In the genomic region with DNA sequence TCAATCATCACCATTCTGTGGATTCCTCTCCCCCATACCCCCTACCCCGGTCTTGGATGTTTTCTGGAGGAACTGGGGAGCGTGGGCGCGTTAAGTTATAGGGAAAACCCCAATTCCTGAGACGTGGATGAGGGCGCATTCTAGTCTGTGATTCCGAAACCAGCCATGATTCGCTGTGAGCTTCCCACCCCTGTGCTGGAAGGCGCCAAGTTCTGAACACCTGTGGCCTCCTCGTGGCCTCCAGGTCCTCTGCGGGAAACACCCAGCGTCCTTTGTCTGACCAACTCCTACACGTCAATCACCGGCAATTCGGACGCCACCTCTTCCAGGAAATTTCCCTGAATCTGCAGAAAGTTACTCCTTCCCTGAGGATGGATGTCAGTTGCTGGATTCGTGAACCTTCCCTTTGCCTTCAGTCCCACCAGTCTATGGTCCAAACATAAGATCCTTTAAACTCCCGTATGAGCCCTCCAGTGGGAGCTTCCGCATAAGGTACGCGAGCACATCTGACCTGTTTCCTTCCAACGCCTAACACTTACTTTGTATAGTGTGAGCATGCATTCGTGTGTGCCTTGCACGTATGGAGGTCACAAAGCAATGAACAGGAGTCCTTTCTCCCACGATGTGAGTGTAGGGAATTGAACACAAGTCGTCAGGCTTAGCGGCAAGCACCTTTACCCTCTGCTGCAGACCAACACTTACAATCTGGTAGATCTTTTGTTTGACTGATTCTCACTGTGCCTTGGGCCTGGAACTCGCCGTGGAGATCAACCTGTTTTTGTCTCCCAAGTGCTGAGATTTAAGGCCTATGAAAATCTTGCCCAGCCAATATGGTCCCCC, we compare ENCODE assay signal across 8 mouse cellular contexts. TPM values are rescaled to one million over a fixed set of nuclear protein-coding genes. Genes with fewer than 3 reads are reported as not detected.
DNase-seq lines count a peak whose midpoint lies in the region; ATAC-seq and TF ChIP-seq lines count a peak whose summit lies in the region.

No protein-coding gene starts in this region.

- ATAC-seq in cerebellum, adult (ENCODE audit: insufficient number of reproducible peaks, low FRiP score, low TSS enrichment) = no peak
- peak; percentile 21 for ATAC-seq in forebrain, embryonic 15.5 days (replicated peaks)

- peak overlapping the region; percentile 87 for H3K4me3 ChIP-seq in cerebellum, adult 2 months (replicated peaks; ENCODE audit: insufficient read depth, low read depth, low read length)
- H3K4me3 ChIP-seq in E14TG2a.4 (replicated peaks; ENCODE audit: low read length) (peak overlapping the region; percentile 85), macrophage (ENCODE audit: inconsistent target) (peak overlapping the region; percentile 60)
- H3K4me3 ChIP-seq in forebrain, embryonic 15.5 days = peak overlapping the region; percentile 65

- no peaks in the 10 kb centered on the region for H3K9me3 ChIP-seq in E14TG2a.4 (ENCODE audit: low read length)
- H3K9me3 ChIP-seq in forebrain, embryonic 15.5 days = no peaks in the 10 kb centered on the region

- H3K9ac ChIP-seq in forebrain, embryonic 15.5 days (replicated peaks) = peak overlapping the region; percentile 67

- H3K4me2 ChIP-seq in forebrain, embryonic 15.5 days (replicated peaks) = peak overlapping the region; percentile 69

- 1% methylated on average over 29 of the region's 29 CpGs for WGBS in cerebellum, adult 2 months
- under 1% methylated on average over 29 of the region's 29 CpGs for WGBS in forebrain, embryonic 15.5 days
- WGBS in macrophage (ENCODE audit: missing documents) = under 1% methylated on average over 29 of the region's 29 CpGs

- 0 out of 2 replicates have a peak, but pooled peaks cover 5% of the 10 kb centered on the region for H3K4me1 ChIP-seq in cerebellum, adult 2 months (ENCODE audit: control insufficient read depth, insufficient read depth, low read length)
- H3K4me1 ChIP-seq in E14TG2a.4 (replicated peaks; ENCODE audit: low read depth, low read length) = peaks cover 62% of the 10 kb centered on the region
- H3K4me1 ChIP-seq in forebrain, embryonic 15.5 days = peaks cover 35% of the 10 kb centered on the region

- no peaks in the 10 kb centered on the region for H3K27me3 ChIP-seq in cerebellum, adult 2 months (ENCODE audit: control insufficient read depth, insufficient read depth, low read length)
- no peaks in the 10 kb centered on the region for H3K27me3 ChIP-seq in E14TG2a.4 (ENCODE audit: insufficient read depth, low read length)
- H3K27me3 ChIP-seq in forebrain, embryonic 15.5 days = no peaks in the 10 kb centered on the region

- TF ChIP-seq CTCF in cerebellum, adult 2 months (IDR thresholded peaks at IDR 0.05; ENCODE audit: borderline replicate concordance, insufficient read depth, low read depth, low read length) = no peak
- TF ChIP-seq CTCF in E14TG2a.4 (conservative IDR thresholded peaks at IDR 0.05; ENCODE audit: low read length) = no peak

- peaks cover 21% of the 10 kb centered on the region for H3K79me2 ChIP-seq in macrophage (ENCODE audit: inconsistent target)

- H3K36me3 ChIP-seq in E14TG2a.4 (ENCODE audit: insufficient read depth, low read length) (peaks cover 70% of the 10 kb centered on the region), macrophage (ENCODE audit: inconsistent target) (peaks cover 11% of the 10 kb centered on the region; the same call in 1 of the 2 replicates)
- peaks cover 10% of the 10 kb centered on the region for H3K36me3 ChIP-seq in forebrain, embryonic 15.5 days

- DNase-seq in cerebellum, adult 2 months = no peak
- no peak for DNase-seq in adrenal gland, adult (ENCODE audit: inconsistent age in 2 of 2, low spot score in 1 of 2)
- no peak for DNase-seq in thymus, postnatal 25 days
- DNase-seq in kidney, postnatal 10 days = no peak

- TF ChIP-seq POLR2A in cerebellum, adult 2 months (IDR thresholded peaks at IDR 0.05; ENCODE audit: borderline replicate concordance, insufficient read depth, low read length) = peak; percentile 74; the same call in 1 of the 2 replicates

- peak overlapping the region; percentile 43 for H3K27ac ChIP-seq in cerebellum, adult 2 months (ENCODE audit: insufficient read depth, low read length)
- H3K27ac ChIP-seq in forebrain, embryonic 15.5 days (replicated peaks) = peak overlapping the region; percentile 95
- H3K27ac ChIP-seq in macrophage = peak overlapping the region; percentile 48

RNA-seq across cellular contexts. Expression of gene Prmt1, which starts 0.7 kb away (rescaled TPM):
- polyA plus RNA-seq in cerebellum, adult 2 months (2012; rRNA removed) = 225 and 227 TPM in 2 replicates
- 703 and 728 TPM in 2 replicates for polyA plus RNA-seq in forebrain, embryonic 15.5 days (2015; fragmentation: Nextera tagmentation; extraction: Ambion mirVana)
- 10 to 100 TPM; 16.1 to 61.5 (median 32.8) TPM for total RNA-seq in macrophage (2018; cell fraction: chromatin; rRNA removed)
- 10 to 100 TPM; 31.0 to 52.5 (median 44.9) TPM for total RNA-seq in macrophage (2018; cell fraction: cytosol; rRNA removed)
- total RNA-seq in macrophage (2018; cell fraction: nucleus; rRNA removed) = 10 to 100 TPM; 14.0 to 74.6 (median 24.9) TPM
- polyA plus RNA-seq in macrophage (2018) = 53.7 to 169 TPM (median 55.6 TPM) in 3 replicates

RNA-seq across cellular contexts. Expression of gene Irf3, which starts 10.3 kb away (rescaled TPM):
- 126 and 130 TPM in 2 replicates for polyA plus RNA-seq in cerebellum, adult 2 months (2012; rRNA removed)
- 62.6 and 66.6 TPM in 2 replicates for polyA plus RNA-seq in forebrain, embryonic 15.5 days (2015; fragmentation: Nextera tagmentation; extraction: Ambion mirVana)
- total RNA-seq in macrophage (2018; cell fraction: chromatin; rRNA removed) = 100 to 1,000 TPM; 142 to 546 (median 308) TPM
- total RNA-seq in macrophage (2018; cell fraction: cytosol; rRNA removed) = 10 to 100 TPM; 29.0 to 55.1 (median 41.6) TPM
- total RNA-seq in macrophage (2018; cell fraction: nucleus; rRNA removed) = 100 to 1,000 TPM in 25 of 26 experiments, 10 to 100 TPM in 1; 96.5 to 497 (median 179) TPM
- polyA plus RNA-seq in macrophage (2018) = 30.9 to 55.5 TPM (median 35.0 TPM) in 3 replicates

RNA-seq across cellular contexts. Expression of gene Bcl2l12, which starts 11.4 kb away (rescaled TPM):
- 6.0 and 6.4 TPM in 2 replicates for polyA plus RNA-seq in cerebellum, adult 2 months (2012; rRNA removed)
- polyA plus RNA-seq in forebrain, embryonic 15.5 days (2015; fragmentation: Nextera tagmentation; extraction: Ambion mirVana) = 19.2 and 21.8 TPM in 2 replicates
- 10 to 100 TPM in 16 of 26 experiments, 1 to 10 TPM in 10; 2.8 to 30.8 (median 14.9) TPM for total RNA-seq in macrophage (2018; cell fraction: chromatin; rRNA removed)
- total RNA-seq in macrophage (2018; cell fraction: cytosol; rRNA removed) = 10 to 100 TPM in 20 of 26 experiments, 1 to 10 TPM in 6; 7.3 to 15.4 (median 11.5) TPM
- 10 to 100 TPM in 15 of 26 experiments, 1 to 10 TPM in 11; 1.8 to 31.2 (median 11.8) TPM for total RNA-seq in macrophage (2018; cell fraction: nucleus; rRNA removed)
- 10.9 to 14.5 TPM (median 12.9 TPM) in 3 replicates for polyA plus RNA-seq in macrophage (2018)

RNA-seq across cellular contexts. Expression of gene Cpt1c, which starts 12.4 kb away (rescaled TPM):
- 129 and 137 TPM in 2 replicates for polyA plus RNA-seq in cerebellum, adult 2 months (2012; rRNA removed)
- polyA plus RNA-seq in forebrain, embryonic 15.5 days (2015; fragmentation: Nextera tagmentation; extraction: Ambion mirVana) = 48.2 and 51.6 TPM in 2 replicates
- total RNA-seq in macrophage (2018; cell fraction: chromatin; rRNA removed) = 1 to 10 TPM in 4 of 26 experiments, under 1 TPM in 11, not detected in 11; 0.21 to 5.4 (median 0.39) TPM
- total RNA-seq in macrophage (2018; cell fraction: cytosol; rRNA removed) = under 1 TPM in 11 of 26 experiments, not detected in 15; 0.04 to 0.22 (median 0.09) TPM
- total RNA-seq in macrophage (2018; cell fraction: nucleus; rRNA removed) = 1 to 10 TPM in 1 of 26 experiments, under 1 TPM in 9, not detected in 16; 0.12 to 3.0 (median 0.30) TPM
- not detected in 3 replicates for polyA plus RNA-seq in macrophage (2018)

RNA-seq across cellular contexts. Expression of gene Scaf1, which starts 29.1 kb away (rescaled TPM):
- 115 and 120 TPM in 2 replicates for polyA plus RNA-seq in cerebellum, adult 2 months (2012; rRNA removed)
- 42.8 and 47.1 TPM in 2 replicates for polyA plus RNA-seq in forebrain, embryonic 15.5 days (2015; fragmentation: Nextera tagmentation; extraction: Ambion mirVana)
- 100 to 1,000 TPM in 17 of 26 experiments, 10 to 100 TPM in 9; 58.1 to 193 (median 118) TPM for total RNA-seq in macrophage (2018; cell fraction: chromatin; rRNA removed)
- total RNA-seq in macrophage (2018; cell fraction: cytosol; rRNA removed) = 10 to 100 TPM; 33.8 to 57.6 (median 44.3) TPM
- 100 to 1,000 TPM in 3 of 26 experiments, 10 to 100 TPM in 23; 54.8 to 113 (median 75.3) TPM for total RNA-seq in macrophage (2018; cell fraction: nucleus; rRNA removed)
- polyA plus RNA-seq in macrophage (2018) = 32.6 to 36.9 TPM (median 32.9 TPM) in 3 replicates

Comparison
In these comparisons a context has a peak if more than half of its experiments do, and no peak if none do; other contexts are left out.
1. H3K27ac ChIP-seq: peak in every context shown above with its lines; median percentile 95 in forebrain, embryonic 15.5 days; 48 in macrophage; 43 in cerebellum, adult 2 months.